Mouse (Mus musculus) myocyte (in vitro differentiated cells): ENCODE measurements around the gene 4930519G04Rik.
"Not testable (repeated sequence)": the region's sequence is repeated elsewhere in the genome, so short reads cannot be mapped to it uniquely, and the experiment has no call there.

ENCODE experiments used
- MAX ChIP-seq: IDR thresholded peaks from one replicate; pipeline ENCODE4 v1.6.1; 2011; ENCODE audit warnings: low read depth, mild to moderate bottlenecking, control low read depth
- POLR2A ChIP-seq: IDR thresholded peaks from one replicate; pipeline ENCODE4 v1.6.1; 2011; ENCODE audit warnings: low read depth, mild to moderate bottlenecking, control low read depth, moderate library complexity; ENCODE audit not compliant: insufficient read length
- TCF12 ChIP-seq: IDR thresholded peaks from one replicate; pipeline ENCODE4 v1.6.1; 2011; ENCODE audit warnings: mild to moderate bottlenecking, control low read depth; ENCODE audit not compliant: poor library complexity, insufficient read depth, severe bottlenecking
- USF1 ChIP-seq: IDR thresholded peaks from one replicate; pipeline ENCODE4 v1.6.1; 2011; ENCODE audit warnings: low read depth, mild to moderate bottlenecking, control low read depth, moderate library complexity

GRCm38 (mm10) chr5:114917357-114917756 lies 63.9 kb downstream of the 4930519G04Rik start:
- TF ChIP-seq TCF12, USF1, POLR2A, MAX: not testable (repeated sequence)
